13 mouse cellular contexts compared by ENCODE assay signal in genomic region chr15:100766826-100767225, GRCm38 (mm10).
"Had no signal": no experiment of that assay in that cellular context is flagged by ENCODE, and none has a peak within 500 bp of the region (broad histone marks: within the 10 kb centered on the region; RNA-seq: fewer than 3 reads in every experiment).

No protein-coding gene starts in this region.

- H3K4me2 ChIP-seq: limb, embryonic 15.5 days; liver, embryonic 12.5 days; midbrain, embryonic 12.5 days had no signal

- ATAC-seq: hindbrain, embryonic 16.5 days; liver, embryonic 12.5 days had no signal

- H3K9me3 ChIP-seq: limb, embryonic 15.5 days; liver, embryonic 12.5 days; midbrain, embryonic 12.5 days had no signal

- H3K27ac ChIP-seq: kidney, postnatal 0 days; limb, embryonic 15.5 days; liver, embryonic 12.5 days; macrophage; midbrain, embryonic 12.5 days had no signal

- H3K9ac ChIP-seq: limb, embryonic 15.5 days; liver, embryonic 12.5 days; midbrain, embryonic 12.5 days had no signal

- H3K36me3 ChIP-seq: limb, embryonic 15.5 days; liver, embryonic 12.5 days had no signal

- DNase-seq: kidney, adult 11 months; kidney, adult 9 months; kidney, postnatal 36 days; right cerebral cortex, postnatal 25 days; thymus, adult 18-20 months; thymus, postnatal 25 days had no signal

- H3K4me3 ChIP-seq: limb, embryonic 15.5 days; liver, embryonic 12.5 days; megakaryocyte, embryonic 14.5 days; midbrain, embryonic 12.5 days had no signal
